Mouse (Mus musculus): ENCODE measurements around the gene Cdc42bpa.

The Cdc42bpa gene

GRCm38 (mm10) chr1:180170071-180170470 lies 209.8 kb downstream of the Cdc42bpa start:
- DNase-seq, result no peak

GRCm38 (mm10) chr1:180171883-180172282 lies 211.6 kb downstream of the Cdc42bpa start:
- DNase-seq, result no peak

GRCm38 (mm10) chr1:180172600-180172999 lies 212.3 kb downstream of the Cdc42bpa start:
- DNase-seq, result no peak

DNA sequence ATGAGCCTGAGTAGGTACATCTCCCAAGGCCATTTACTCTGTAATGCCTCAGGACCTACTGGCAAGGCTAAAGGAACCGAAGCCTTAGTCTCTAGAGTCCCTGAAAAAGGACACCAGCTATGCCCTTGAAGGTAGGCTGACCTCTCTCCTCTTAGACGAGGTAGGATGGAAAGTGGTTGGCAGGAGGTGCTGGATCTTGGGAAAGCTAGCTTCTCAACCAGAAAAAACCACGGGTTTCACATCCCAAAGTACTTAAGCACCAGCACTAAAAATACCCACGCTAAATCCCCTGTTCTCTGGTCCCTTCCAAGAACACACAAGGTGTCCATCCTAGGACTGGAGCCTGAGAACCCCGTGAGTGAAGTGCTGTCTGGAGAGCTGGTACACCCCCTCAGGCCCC lies 212.7 kb downstream of the Cdc42bpa start:
- no peak for DNase-seq

DNA sequence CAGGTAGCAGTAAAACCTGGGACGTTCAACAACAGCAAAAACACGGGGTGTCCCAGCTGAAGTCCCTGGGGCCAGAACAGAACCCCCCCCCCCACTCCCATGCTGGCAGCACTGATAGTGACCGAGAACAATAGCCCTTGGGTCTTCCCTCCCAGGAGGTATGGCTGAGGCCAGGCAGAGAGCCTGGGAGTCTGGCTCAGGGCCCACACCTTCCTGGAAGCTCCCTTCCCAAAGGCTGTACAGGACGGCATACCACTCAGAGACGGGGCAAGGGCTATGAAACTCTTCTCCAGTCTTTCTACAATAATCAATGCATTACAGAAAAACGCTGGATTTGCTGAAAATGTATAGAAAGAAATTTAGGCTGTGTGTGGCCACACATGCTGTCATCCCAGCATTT lies 214.4 kb downstream of the Cdc42bpa start:
- DNase-seq, result no peak

DNA sequence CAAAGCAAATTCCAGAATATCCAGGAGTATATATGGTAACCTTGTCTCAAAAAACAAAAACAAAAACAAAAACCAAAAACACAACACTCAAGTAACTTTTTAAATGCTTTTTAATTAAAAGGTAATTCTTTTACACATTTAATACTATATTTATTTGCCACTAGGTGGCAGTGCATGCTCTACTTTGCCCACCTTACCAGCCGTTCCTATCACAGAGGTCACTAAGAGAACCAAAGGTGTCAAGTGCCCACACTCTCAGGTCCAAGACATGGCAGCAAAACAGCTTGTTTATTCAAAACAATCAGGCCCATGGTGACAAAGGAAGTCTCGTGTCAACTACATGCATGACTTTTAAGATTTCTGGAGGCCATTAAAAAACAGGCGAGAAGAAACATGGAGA lies 214.9 kb downstream of the Cdc42bpa start:
- DNase-seq, result no peak

- no peak for DNase-seq
Observed at GRCm38 (mm10) chr1:180175635-180176034, 215.4 kb downstream of the Cdc42bpa start.

DNA sequence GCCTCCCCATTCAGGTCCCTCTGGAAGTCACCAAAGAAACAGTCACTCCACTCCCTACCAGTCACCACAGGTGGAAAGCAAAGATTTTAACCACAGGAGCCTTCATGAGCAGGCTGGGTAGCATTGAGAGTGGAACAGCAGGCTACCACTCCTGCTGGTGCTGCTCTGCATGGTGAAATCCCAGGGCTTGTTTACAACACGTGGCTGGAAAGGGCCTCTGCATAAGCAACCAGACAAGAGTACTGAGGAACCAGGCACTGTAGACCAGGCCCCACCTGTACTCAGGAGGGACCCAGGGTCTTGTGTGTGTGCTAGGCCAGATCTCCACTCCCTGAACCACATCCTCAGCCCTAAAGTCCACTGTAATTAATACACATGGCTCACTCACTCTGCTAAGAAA lies 216.5 kb downstream of the Cdc42bpa start:
- DNase-seq, result no peak

- no peak for DNase-seq
Observed at GRCm38 (mm10) chr1:180178340-180178739, 218.1 kb downstream of the Cdc42bpa start.

DNA sequence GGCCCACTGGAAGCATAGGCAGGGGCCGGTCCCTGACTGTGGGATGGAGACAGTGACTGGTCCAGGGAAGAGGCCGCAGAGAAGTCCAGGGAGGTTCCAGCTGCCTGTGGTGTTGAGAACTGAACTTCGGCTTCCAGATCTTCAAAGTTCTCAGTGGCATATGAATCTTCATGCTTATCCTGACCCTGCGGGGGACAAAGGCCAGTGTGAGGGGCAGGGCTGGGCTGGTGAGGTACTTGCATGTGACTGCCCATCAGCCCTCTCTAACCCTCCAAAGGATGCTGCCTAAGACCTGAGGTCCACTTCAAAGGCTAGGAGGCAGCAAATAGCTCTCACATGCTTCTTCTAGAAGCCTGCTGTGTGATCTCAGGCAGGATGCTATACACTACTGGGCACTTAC lies 218.8 kb downstream of the Cdc42bpa start:
- no peak for DNase-seq

- no peak for DNase-seq
Observed at GRCm38 (mm10) chr1:180179840-180180239, 219.6 kb downstream of the Cdc42bpa start.

DNA sequence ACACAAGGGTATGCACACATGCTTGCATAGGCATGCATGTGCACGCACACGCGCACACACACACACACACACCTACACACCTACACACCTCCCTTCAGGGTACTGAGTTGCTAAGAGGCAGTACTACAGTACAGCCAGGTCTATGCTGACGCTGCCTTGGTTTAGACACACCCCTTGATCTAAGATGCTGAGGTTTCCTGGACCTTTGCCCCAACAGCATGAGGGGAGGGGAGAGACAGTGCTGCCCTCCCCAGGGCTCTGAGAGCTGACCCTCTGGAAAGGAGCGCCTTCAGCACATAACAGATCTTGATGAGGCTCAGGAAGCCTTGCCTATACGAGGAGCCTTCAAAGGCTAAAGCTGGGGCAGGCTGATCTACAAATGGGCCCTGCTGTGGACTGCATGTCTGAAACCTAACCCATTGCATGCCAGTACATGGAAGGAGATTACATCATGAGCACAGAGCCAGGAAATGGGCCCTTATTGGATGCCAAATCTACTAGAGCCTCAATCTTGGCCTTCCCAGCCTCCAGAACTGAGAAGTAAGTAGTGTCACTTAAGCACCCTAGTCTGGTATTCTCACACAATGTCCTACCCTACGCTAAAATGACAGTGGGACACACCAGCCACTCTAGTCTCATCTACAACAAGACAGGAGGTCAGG lies 221.2 kb downstream of the Cdc42bpa start:
- DNase-seq, result no peak

DNA sequence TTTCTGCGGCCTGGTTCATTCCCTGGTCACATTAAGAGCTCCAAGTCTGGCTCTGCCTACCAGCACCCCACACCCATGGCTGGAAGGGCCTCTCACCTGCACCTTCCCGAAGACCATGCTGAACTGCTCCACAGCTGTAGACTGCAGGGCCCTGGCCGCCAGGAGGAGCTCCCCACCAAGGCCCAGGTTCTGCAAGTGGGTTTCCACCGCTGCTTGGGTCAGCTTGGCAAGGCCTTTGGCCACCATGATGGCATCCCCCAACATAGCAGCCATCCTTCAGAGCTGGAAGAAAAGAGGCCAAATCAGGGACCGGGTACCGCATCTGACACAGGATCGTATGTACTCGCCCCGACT lies 221.7 kb downstream of the Cdc42bpa start:
- DNase-seq, result no peak

DNA sequence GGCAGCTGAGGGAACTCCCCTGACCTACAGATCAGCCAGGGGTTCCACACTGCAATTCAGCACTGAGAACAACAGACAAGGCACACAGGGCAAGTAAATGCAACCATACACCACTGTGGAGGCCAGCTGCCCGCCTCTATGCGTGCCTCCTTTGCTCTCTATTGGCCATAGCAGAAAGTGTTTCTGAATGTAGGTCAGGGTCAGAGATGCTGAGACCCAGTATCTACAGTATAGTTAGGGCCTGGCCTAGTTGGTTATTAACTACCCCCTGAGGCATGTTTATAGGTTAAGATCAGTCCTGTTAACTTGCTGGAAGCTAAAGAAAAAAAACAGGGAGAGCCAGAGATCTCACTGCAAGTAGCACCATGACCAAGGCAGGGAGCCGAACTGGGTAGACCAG lies 222.5 kb downstream of the Cdc42bpa start:
- DNase-seq, result no peak

- no peak for DNase-seq
Observed at GRCm38 (mm10) chr1:180183525-180184159, 223.4 kb downstream of the Cdc42bpa start.

DNA sequence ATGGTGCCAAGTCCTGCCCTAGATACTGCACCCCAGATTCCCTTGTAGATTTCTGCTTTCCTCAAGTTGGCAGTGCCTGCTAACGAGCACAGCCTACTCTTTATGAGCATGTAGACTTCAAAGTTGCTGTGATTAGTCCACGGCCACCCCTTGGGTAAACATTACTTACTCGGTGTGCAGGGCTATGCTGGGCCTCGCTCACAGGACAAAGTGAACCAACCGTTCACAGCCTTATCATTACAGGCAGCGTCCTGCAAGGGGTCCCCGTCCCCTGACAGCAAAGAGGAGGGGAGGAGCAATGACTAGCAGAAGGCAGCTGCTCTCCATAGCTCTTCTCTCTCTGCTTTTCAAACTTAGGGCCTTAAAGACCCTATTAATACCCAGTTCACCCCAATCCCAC lies 224.5 kb downstream of the Cdc42bpa start:
- DNase-seq, result no peak

GRCm38 (mm10) chr1:180185877-180186276 lies 225.6 kb downstream of the Cdc42bpa start:
- no peak for DNase-seq

GRCm38 (mm10) chr1:180186371-180186770 lies 226.1 kb downstream of the Cdc42bpa start:
- DNase-seq, result no peak

- no peak for DNase-seq
Observed at GRCm38 (mm10) chr1:180188951-180189350, 228.7 kb downstream of the Cdc42bpa start.

DNA sequence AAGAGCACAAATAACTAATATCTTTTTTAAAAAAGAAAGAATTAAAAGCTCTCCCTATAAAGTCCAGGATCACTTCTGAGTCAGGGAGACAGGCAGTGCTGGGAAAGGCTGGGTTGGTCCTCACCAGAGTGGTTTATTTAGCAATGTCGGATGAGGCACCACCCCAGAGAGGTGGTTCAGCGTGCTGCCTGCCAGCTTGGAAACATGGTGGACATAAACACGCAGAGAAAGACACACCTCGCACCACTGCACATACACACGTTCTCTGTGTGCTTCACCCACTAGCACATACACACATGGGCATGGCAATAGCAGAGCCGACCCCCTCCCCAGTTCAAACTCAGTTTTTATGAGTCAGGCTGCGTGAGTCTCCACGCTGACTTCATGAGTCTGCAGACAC lies 230.8 kb downstream of the Cdc42bpa start:
- DNase-seq, result peak; percentile 29

DNA sequence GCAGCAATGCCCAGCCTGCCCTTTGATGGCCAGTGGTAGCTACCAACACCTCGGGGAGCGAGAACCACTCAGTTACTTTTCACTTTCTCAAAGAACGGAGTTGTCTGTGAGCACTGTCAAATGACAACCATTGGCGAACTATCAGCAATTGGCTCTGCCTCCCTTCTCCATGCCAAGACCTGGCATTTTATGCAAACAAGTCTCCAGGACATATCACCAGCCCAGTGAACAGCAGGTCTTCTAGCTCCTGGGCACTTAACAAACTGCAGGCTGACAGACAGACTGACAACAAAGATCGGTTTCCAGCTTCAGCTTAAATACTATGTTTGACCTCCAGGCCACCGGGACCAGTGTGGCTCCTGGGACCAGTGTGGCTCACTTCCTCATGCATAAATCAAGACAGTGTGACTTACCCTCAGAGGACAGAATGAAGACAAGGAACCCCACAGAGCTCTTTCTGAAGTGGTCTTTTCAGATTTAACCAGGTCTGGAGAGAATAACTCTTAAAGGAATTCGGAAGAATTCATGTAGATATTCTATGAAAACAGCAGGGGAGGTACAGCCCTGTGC lies 231.5 kb downstream of the Cdc42bpa start:
- DNase-seq, result no peak

DNA sequence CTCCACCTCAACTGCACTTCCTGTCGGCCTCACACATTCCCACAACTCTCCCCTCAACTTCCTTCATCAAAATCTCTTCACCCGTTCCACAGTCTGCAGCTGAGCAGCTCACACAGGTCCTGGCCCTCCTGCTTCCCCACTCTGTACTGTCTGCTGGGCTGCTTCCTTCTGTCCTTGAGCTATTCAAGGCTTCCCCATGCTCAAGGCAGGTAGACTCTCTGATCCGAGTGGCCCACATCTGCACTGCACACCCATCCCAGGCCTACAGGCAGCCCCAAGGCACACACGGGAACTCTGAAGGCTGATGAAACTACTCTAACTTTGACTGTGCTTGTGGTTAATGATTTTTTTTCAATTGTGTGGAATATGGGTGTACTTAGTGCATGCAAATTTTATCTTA lies 232.6 kb downstream of the Cdc42bpa start:
- no peak for DNase-seq

DNA sequence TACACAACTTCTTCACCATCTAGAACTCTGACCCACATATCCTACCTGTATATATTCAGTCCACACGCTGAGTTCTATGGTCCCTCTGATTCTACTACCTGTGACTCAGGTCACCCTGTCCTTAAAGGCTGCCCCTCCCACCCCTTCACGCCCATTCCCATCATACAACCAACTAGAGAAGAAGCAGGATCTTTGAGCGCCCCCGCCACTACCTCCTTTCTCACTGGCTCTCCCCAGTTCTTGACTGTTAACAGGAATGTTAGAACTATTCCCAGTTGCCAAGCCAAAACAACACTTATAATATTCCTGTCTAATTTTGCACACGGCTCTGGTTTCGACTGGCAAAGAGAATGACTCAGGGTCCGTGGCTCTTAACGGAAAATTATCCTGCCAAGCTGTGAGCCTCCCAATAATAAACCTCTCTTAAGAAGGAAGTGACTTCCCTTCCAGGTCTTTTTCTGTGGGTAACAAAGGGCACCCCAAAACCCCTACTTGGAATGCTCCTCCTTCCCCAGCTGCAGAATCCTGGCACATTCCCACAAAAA lies 233.2 kb downstream of the Cdc42bpa start:
- DNase-seq, result no peak

GRCm38 (mm10) chr1:180194048-180194447 lies 233.8 kb downstream of the Cdc42bpa start:
- DNase-seq, result no peak

Data from right cerebral cortex, adult 18-20 months (tissue).